Mouse (Mus musculus) spleen, adult 2 months (tissue): Measurements from ENCODE around the gene Hsh2d.

Experiments
- CTCF ChIP-seq: fragments of 200-500 bp; IDR thresholded peaks from 2 replicates; pipeline ENCODE4 v1.5.1; 2011; ENCODE audit warnings: mild to moderate bottlenecking, inconsistent platforms; ENCODE audit not compliant: insufficient read depth, insufficient read length, insufficient replicate concordance; ENCODE audit errors: extremely low read depth
- POLR2A ChIP-seq: fragments of 200-500 bp; IDR thresholded peaks from 2 replicates; pipeline ENCODE4 v1.6.1; 2011; ENCODE audit warnings: low read depth, low read length, inconsistent platforms

GRCm38 (mm10) chr8:72146056-72146455 lies 43.4 kb upstream of the Hsh2d start:
- no peak for TF ChIP-seq CTCF
- TF ChIP-seq POLR2A = no peak
